Mouse (Mus musculus) lung, embryonic 15.5 days (tissue): ENCODE data around the gene Cnpy4. TPM values are rescaled to one million over a fixed set of nuclear protein-coding genes. Genes with fewer than 3 reads are reported as not detected.

Source experiments
- microRNA counts: library from miRNA; unstranded; fragments of <30 nt; microRNA quantifications from one replicate; lab custom pipeline; 2016
- microRNA-seq: library from miRNA; unstranded; fragments of <30 nt; microRNA quantifications from one replicate; pipeline ENCODE4, GENCODE M21; 2016
- polyA plus RNA-seq: library from polyadenylated mRNA; unstranded; fragments of >200 nt; fragmentation: Nextera tagmentation; extraction: Ambion mirVana; gene quantifications from 2 replicates; pipeline ENCODE4 v1.2.1, GENCODE M21; 2015

Gene Cnpy4
- polyA plus RNA-seq, 1 experiment from 2014 or later, result 63.5 TPM

MicroRNAs encoded within 50 kb of the gene (microRNA counts, 519-probe panel; counts per million panel counts)
- 3,376 counts per million, percentile 89 among the panel's probes with 10 or more counts for microRNA mmu-miR-106b (lab: Ali Mortazavi, UCI)
- microRNA mmu-miR-25 (lab: Ali Mortazavi, UCI), result 4,018 counts per million, percentile 96 among the panel's probes with 10 or more counts
- 3,323 counts per million, percentile 88 among the panel's probes with 10 or more counts for microRNA mmu-miR-93 (lab: Ali Mortazavi, UCI)

Small RNA genes within 50 kb of the gene (microRNA-seq; reads per million reads assigned to microRNA genes)
- gene Mir106b (7,826 reads per million, percentile 93 among the genes with 10 or more reads in this experiment), gene Mir25 (527 reads per million, percentile 71 among the genes with 10 or more reads in this experiment), gene Mir93 (11,765 reads per million, percentile 95 among the genes with 10 or more reads in this experiment)

Other genes with a start within 250 kb of the Cnpy4 start
- 0.10 and 0.12 TPM in 2 replicates for gene Gjc3, start 224.4 kb upstream of the Cnpy4 start, polyA plus RNA-seq
- 0.17 TPM in 1 of 2 replicates, not detected in the other for gene Azgp1, start 206.0 kb upstream of the Cnpy4 start, polyA plus RNA-seq
- not detected in 2 replicates for gene Smok3a, start 166.2 kb upstream of the Cnpy4 start, polyA plus RNA-seq
- gene Smok3b, start 166.1 kb upstream of the Cnpy4 start, polyA plus RNA-seq, result not detected in 2 replicates
- gene Smok3c, start 134.3 kb upstream of the Cnpy4 start, polyA plus RNA-seq, result not detected in 2 replicates
- gene Zkscan1, start 102.4 kb upstream of the Cnpy4 start, polyA plus RNA-seq, result 15.8 and 16.6 TPM in 2 replicates
- gene Zscan21, start 70.6 kb upstream of the Cnpy4 start, polyA plus RNA-seq, result 61.3 and 66.3 TPM in 2 replicates
- 20.8 and 21.3 TPM in 2 replicates for gene Zfp113, start 31.7 kb upstream of the Cnpy4 start, polyA plus RNA-seq
- 316 and 320 TPM in 2 replicates for gene Cops6, start 26.4 kb upstream of the Cnpy4 start, polyA plus RNA-seq
- gene Ap4m1, start 15.5 kb upstream of the Cnpy4 start, polyA plus RNA-seq, result 22.8 and 26.2 TPM in 2 replicates
- 216 and 228 TPM in 2 replicates for gene Mcm7, start 15.1 kb upstream of the Cnpy4 start, polyA plus RNA-seq
- 86.7 and 92.3 TPM in 2 replicates for gene Taf6, start within 50 bp of the Cnpy4 start, polyA plus RNA-seq
- 9.1 and 9.7 TPM in 2 replicates for gene Mblac1, start 6.8 kb downstream of the Cnpy4 start, polyA plus RNA-seq
- gene Nxpe5, start 38.4 kb downstream of the Cnpy4 start, polyA plus RNA-seq, result not detected in 2 replicates
- gene Lamtor4, start 68.0 kb downstream of the Cnpy4 start, polyA plus RNA-seq, result 58.1 and 58.6 TPM in 2 replicates
- gene BC037034, start 76.5 kb downstream of the Cnpy4 start, polyA plus RNA-seq, result 4.5 and 5.7 TPM in 2 replicates
- 1.1 and 2.0 TPM in 2 replicates for gene Gal3st4, start 85.4 kb downstream of the Cnpy4 start, polyA plus RNA-seq
- gene Gm43720, start 92.5 kb downstream of the Cnpy4 start, polyA plus RNA-seq, result 0.13 and 0.24 TPM in 2 replicates
- gene Gpc2, start 92.5 kb downstream of the Cnpy4 start, polyA plus RNA-seq, result 18.9 and 20.6 TPM in 2 replicates
- 2.6 and 3.6 TPM in 2 replicates for gene Stag3, start 92.8 kb downstream of the Cnpy4 start, polyA plus RNA-seq
- 0.39 TPM in 1 of 2 replicates, not detected in the other for gene Pvrig, start 154.5 kb downstream of the Cnpy4 start, polyA plus RNA-seq